In the genomic region with DNA sequence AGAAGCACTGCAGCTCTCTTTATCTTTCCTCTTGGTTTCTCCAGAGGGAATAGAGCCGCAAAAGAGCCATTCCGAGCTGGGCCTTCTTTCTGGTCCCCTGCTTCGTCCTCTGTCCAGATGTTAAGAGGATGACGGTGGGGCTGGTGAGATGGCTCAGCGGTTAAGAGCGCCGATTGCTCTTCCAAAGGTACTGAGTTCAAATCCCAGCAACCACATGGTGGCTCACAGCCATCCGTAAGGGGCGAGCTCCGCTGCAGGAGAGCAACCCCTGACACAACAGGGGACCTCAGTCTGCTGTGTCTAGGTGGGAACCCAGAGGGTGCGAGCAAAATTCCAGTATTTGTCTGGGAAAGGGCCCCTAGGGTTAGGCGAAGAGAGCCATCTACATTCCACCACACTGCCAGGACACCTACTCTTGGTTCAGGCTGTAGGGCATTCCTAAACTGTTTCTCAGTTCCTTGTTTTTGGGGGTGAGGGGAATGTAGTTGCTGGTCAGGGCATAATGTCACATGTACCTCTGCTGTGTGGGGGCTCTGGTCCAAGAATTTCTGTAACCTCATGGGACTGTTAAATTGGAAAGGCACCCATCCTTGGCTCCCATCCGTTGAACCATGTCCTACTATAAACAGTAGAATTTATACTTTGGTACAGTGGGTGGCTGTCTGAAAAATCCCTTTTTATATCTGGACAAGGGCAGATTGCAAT, we compare ENCODE assay signal across 7 mouse cellular contexts. TPM values are rescaled to one million over a fixed set of nuclear protein-coding genes. Genes with fewer than 3 reads are reported as not detected.
DNase-seq lines count a peak whose midpoint lies in the region; ATAC-seq and TF ChIP-seq lines count a peak whose summit lies in the region.

No protein-coding gene starts in this region.

- intact Hi-C loops in left cerebral cortex, postnatal 10 days (cut with DNase I): no loop called here

- H3K27ac ChIP-seq in lung, postnatal 0 days (ENCODE audit: low read length): peak overlapping the region; percentile 96
- H3K27ac ChIP-seq in forebrain, embryonic 11.5 days (ENCODE audit: low read depth, low read length): peak overlapping the region; percentile 96
- H3K27ac ChIP-seq in limb, embryonic 11.5 days (replicated peaks; ENCODE audit: low read depth, low read length): peak overlapping the region; percentile 93
- peak overlapping the region; percentile 88 for H3K27ac ChIP-seq in stomach, embryonic 14.5 days (ENCODE audit: low read length)

- TF ChIP-seq EP300 in lung, postnatal 0 days (IDR thresholded peaks at IDR 0.05): no peak

- no peak for DNase-seq in lung, postnatal 0 days (ENCODE audit: low spot score)
- no peak for DNase-seq in lung, postnatal 4 days
- DNase-seq in forebrain, embryonic 11.5 days (ENCODE audit: low spot score): no peak
- DNase-seq in limb, embryonic 11.5 days (ENCODE audit: low spot score): no peak
- DNase-seq in left cerebral cortex, postnatal 10 days (ENCODE audit: extremely low spot score in 1 of 2, low spot score in 2 of 2): no peak

- peak overlapping the region; percentile 54 for H3K4me3 ChIP-seq in lung, postnatal 0 days (ENCODE audit: low read depth, low read length)
- peak overlapping the region; percentile 47 for H3K4me3 ChIP-seq in forebrain, embryonic 11.5 days (ENCODE audit: low read depth, low read length)
- peak overlapping the region; percentile 48 for H3K4me3 ChIP-seq in limb, embryonic 11.5 days (ENCODE audit: low read depth, low read length)
- H3K4me3 ChIP-seq in stomach, embryonic 14.5 days (ENCODE audit: low read depth, low read length): peak overlapping the region; percentile 50

- WGBS in lung, postnatal 0 days: 70% methylated on average over 13 of the region's 13 CpGs
- 70% methylated on average over 13 of the region's 13 CpGs for WGBS in forebrain, embryonic 11.5 days
- 64% methylated on average over 13 of the region's 13 CpGs for WGBS in limb, embryonic 11.5 days
- 70% methylated on average over 13 of the region's 13 CpGs for WGBS in stomach, embryonic 14.5 days

- peak overlapping the region; percentile 52 for H3K4me2 ChIP-seq in lung, postnatal 0 days (replicated peaks; ENCODE audit: low read depth, low read length)
- peak overlapping the region; percentile 52 for H3K4me2 ChIP-seq in forebrain, embryonic 11.5 days (ENCODE audit: low read depth, low read length, severe bottlenecking)
- H3K4me2 ChIP-seq in limb, embryonic 11.5 days (ENCODE audit: low read depth, severe bottlenecking): peak overlapping the region; percentile 50
- peak overlapping the region; percentile 42 for H3K4me2 ChIP-seq in stomach, embryonic 14.5 days (replicated peaks; ENCODE audit: low read depth, low read length)

- H3K9ac ChIP-seq in lung, postnatal 0 days (replicated peaks; ENCODE audit: low read depth): peak overlapping the region; percentile 43; the same call in 1 of the 2 replicates
- H3K9ac ChIP-seq in forebrain, embryonic 11.5 days (ENCODE audit: low read length): peak overlapping the region; percentile 78
- peak overlapping the region; percentile 64 for H3K9ac ChIP-seq in limb, embryonic 11.5 days (ENCODE audit: low read length)
- peak overlapping the region; percentile 41; the same call in 1 of the 2 replicates for H3K9ac ChIP-seq in stomach, embryonic 14.5 days (replicated peaks; ENCODE audit: low read depth, low read length)

- no peak for TF ChIP-seq CTCF in lung, postnatal 0 days (IDR thresholded peaks at IDR 0.05)

- no peaks in the 10 kb centered on the region for H3K9me3 ChIP-seq in lung, postnatal 0 days (ENCODE audit: low read length)
- no peaks in the 10 kb centered on the region for H3K9me3 ChIP-seq in forebrain, embryonic 11.5 days (ENCODE audit: control insufficient read depth, low read length)
- H3K9me3 ChIP-seq in limb, embryonic 11.5 days (ENCODE audit: control insufficient read depth, low read length): no peaks in the 10 kb centered on the region
- H3K9me3 ChIP-seq in stomach, embryonic 14.5 days (ENCODE audit: control insufficient read depth, low read depth, low read length): no peaks in the 10 kb centered on the region

- peaks cover 12% of the 10 kb centered on the region; the same call in 1 of the 2 replicates for H3K4me1 ChIP-seq in lung, postnatal 0 days (ENCODE audit: insufficient read depth, low read depth, low read length)
- peaks cover 10% of the 10 kb centered on the region; the same call in 1 of the 2 replicates for H3K4me1 ChIP-seq in forebrain, embryonic 11.5 days (replicated peaks; ENCODE audit: control insufficient read depth, insufficient read depth, low read length)
- H3K4me1 ChIP-seq in limb, embryonic 11.5 days (ENCODE audit: control insufficient read depth, insufficient read depth, low read length): peaks cover 3% of the 10 kb centered on the region; the same call in 1 of the 2 replicates
- H3K4me1 ChIP-seq in stomach, embryonic 14.5 days (ENCODE audit: control insufficient read depth, insufficient read depth, low read length): peaks cover 13% of the 10 kb centered on the region; the same call in 1 of the 2 replicates

- ATAC-seq in lung, postnatal 0 days: no peak
- peak; percentile 42 for ATAC-seq in forebrain, embryonic 11.5 days (replicated peaks; ENCODE audit: low FRiP score)
- 0 out of 2 replicates have a peak, but pooled peaks have one; percentile 5 for ATAC-seq in limb, embryonic 11.5 days (ENCODE audit: insufficient number of reproducible peaks, low FRiP score, low TSS enrichment, low read depth)
- peak; percentile 1; the same call in 1 of the 2 replicates for ATAC-seq in stomach, embryonic 14.5 days (ENCODE audit: insufficient number of reproducible peaks, insufficient read depth, low FRiP score, low read depth)
- ATAC-seq in CD4-positive, CD25-positive, alpha-beta regulatory T cell, adult 4 months: no peak

- peaks cover 15% of the 10 kb centered on the region; the same call in 1 of the 2 replicates for H3K36me3 ChIP-seq in lung, postnatal 0 days (ENCODE audit: insufficient read depth, low read length)
- H3K36me3 ChIP-seq in forebrain, embryonic 11.5 days (ENCODE audit: control insufficient read depth, insufficient read depth, low read length): peaks cover 23% of the 10 kb centered on the region
- peaks cover 21% of the 10 kb centered on the region; the same call in 1 of the 2 replicates for H3K36me3 ChIP-seq in limb, embryonic 11.5 days (ENCODE audit: control insufficient read depth, insufficient read depth, low read length)
- peaks cover 38% of the 10 kb centered on the region for H3K36me3 ChIP-seq in stomach, embryonic 14.5 days (ENCODE audit: control insufficient read depth, insufficient read depth, low read length)

- no peaks in the 10 kb centered on the region for H3K27me3 ChIP-seq in lung, postnatal 0 days (replicated peaks; ENCODE audit: insufficient read depth, low read length)
- no peaks in the 10 kb centered on the region for H3K27me3 ChIP-seq in forebrain, embryonic 11.5 days (ENCODE audit: control insufficient read depth, insufficient read depth, low read length)
- H3K27me3 ChIP-seq in limb, embryonic 11.5 days (ENCODE audit: control insufficient read depth, insufficient read depth, low read length): no peaks in the 10 kb centered on the region
- H3K27me3 ChIP-seq in stomach, embryonic 14.5 days (ENCODE audit: control insufficient read depth, insufficient read depth, low read length): no peaks in the 10 kb centered on the region

RNA-seq across cellular contexts. Expression of a gene that starts 0.7 kb away (rescaled TPM):
- polyA plus RNA-seq in lung, postnatal 0 days (2015; fragmentation: Nextera tagmentation; extraction: Ambion mirVana): 57.3 and 61.3 TPM in 2 replicates
- polyA plus RNA-seq in forebrain, embryonic 11.5 days (2014; fragmentation: Nextera tagmentation; extraction: Ambion mirVana): 39.0 TPM in 2 replicates
- polyA plus RNA-seq in limb, embryonic 11.5 days (2014; fragmentation: Nextera tagmentation; extraction: Ambion mirVana): 21.0 and 41.0 TPM in 2 replicates
- 49.9 and 50.2 TPM in 2 replicates for polyA plus RNA-seq in stomach, embryonic 14.5 days (2014; fragmentation: Nextera tagmentation; extraction: Ambion mirVana)
- 10 to 100 TPM; 87.3 to 95.6 TPM for total RNA-seq in left cerebral cortex, postnatal 10 days (2021)
- polyA plus RNA-seq in CD4-positive, CD25-positive, alpha-beta regulatory T cell, adult 4 months (2017; shearing (Covaris generic)): 10 to 100 TPM; 34.8 to 85.1 TPM

RNA-seq across cellular contexts. Expression of a gene that starts 2.8 kb away (rescaled TPM):
- 41.9 and 43.6 TPM in 2 replicates for polyA plus RNA-seq in lung, postnatal 0 days (2015; fragmentation: Nextera tagmentation; extraction: Ambion mirVana)
- 6.3 and 6.4 TPM in 2 replicates for polyA plus RNA-seq in forebrain, embryonic 11.5 days (2014; fragmentation: Nextera tagmentation; extraction: Ambion mirVana)
- 3.4 and 4.5 TPM in 2 replicates for polyA plus RNA-seq in limb, embryonic 11.5 days (2014; fragmentation: Nextera tagmentation; extraction: Ambion mirVana)
- 12.5 and 16.4 TPM in 2 replicates for polyA plus RNA-seq in stomach, embryonic 14.5 days (2014; fragmentation: Nextera tagmentation; extraction: Ambion mirVana)
- 10 to 100 TPM; 11.6 to 12.2 TPM for total RNA-seq in left cerebral cortex, postnatal 10 days (2021)
- 1 to 10 TPM; 3.0 to 5.8 TPM for polyA plus RNA-seq in CD4-positive, CD25-positive, alpha-beta regulatory T cell, adult 4 months (2017; shearing (Covaris generic))

RNA-seq across cellular contexts. Expression of a gene that starts 8.0 kb away (rescaled TPM):
- 0.14 and 0.17 TPM in 2 replicates for polyA plus RNA-seq in lung, postnatal 0 days (2015; fragmentation: Nextera tagmentation; extraction: Ambion mirVana)
- polyA plus RNA-seq in forebrain, embryonic 11.5 days (2014; fragmentation: Nextera tagmentation; extraction: Ambion mirVana): not detected in 2 replicates
- 0.17 TPM in 1 of 2 replicates, not detected in the other for polyA plus RNA-seq in limb, embryonic 11.5 days (2014; fragmentation: Nextera tagmentation; extraction: Ambion mirVana)
- polyA plus RNA-seq in stomach, embryonic 14.5 days (2014; fragmentation: Nextera tagmentation; extraction: Ambion mirVana): 4.1 and 4.7 TPM in 2 replicates
- total RNA-seq in left cerebral cortex, postnatal 10 days (2021): not detected
- polyA plus RNA-seq in CD4-positive, CD25-positive, alpha-beta regulatory T cell, adult 4 months (2017; shearing (Covaris generic)): under 1 TPM in 1 of 2 experiments, not detected in 1; 0.81 TPM

RNA-seq across cellular contexts. Expression of a gene that starts 9.1 kb away (rescaled TPM):
- 283 and 286 TPM in 2 replicates for polyA plus RNA-seq in lung, postnatal 0 days (2015; fragmentation: Nextera tagmentation; extraction: Ambion mirVana)
- polyA plus RNA-seq in forebrain, embryonic 11.5 days (2014; fragmentation: Nextera tagmentation; extraction: Ambion mirVana): 827 and 855 TPM in 2 replicates
- 759 and 892 TPM in 2 replicates for polyA plus RNA-seq in limb, embryonic 11.5 days (2014; fragmentation: Nextera tagmentation; extraction: Ambion mirVana)
- 654 and 666 TPM in 2 replicates for polyA plus RNA-seq in stomach, embryonic 14.5 days (2014; fragmentation: Nextera tagmentation; extraction: Ambion mirVana)
- 100 to 1,000 TPM; 455 to 466 TPM for total RNA-seq in left cerebral cortex, postnatal 10 days (2021)
- polyA plus RNA-seq in CD4-positive, CD25-positive, alpha-beta regulatory T cell, adult 4 months (2017; shearing (Covaris generic)): 100 to 1,000 TPM; 166 to 236 TPM

RNA-seq across cellular contexts. Expression of a gene that starts 18.8 kb away (rescaled TPM):
- polyA plus RNA-seq in lung, postnatal 0 days (2015; fragmentation: Nextera tagmentation; extraction: Ambion mirVana): 36.0 and 37.8 TPM in 2 replicates
- 110 and 117 TPM in 2 replicates for polyA plus RNA-seq in forebrain, embryonic 11.5 days (2014; fragmentation: Nextera tagmentation; extraction: Ambion mirVana)
- 125 and 127 TPM in 2 replicates for polyA plus RNA-seq in limb, embryonic 11.5 days (2014; fragmentation: Nextera tagmentation; extraction: Ambion mirVana)
- polyA plus RNA-seq in stomach, embryonic 14.5 days (2014; fragmentation: Nextera tagmentation; extraction: Ambion mirVana): 88.1 and 102 TPM in 2 replicates
- total RNA-seq in left cerebral cortex, postnatal 10 days (2021): 100 to 1,000 TPM in 1 of 2 experiments, 10 to 100 TPM in 1; 96.9 to 103 TPM
- 10 to 100 TPM; 31.6 to 47.4 TPM for polyA plus RNA-seq in CD4-positive, CD25-positive, alpha-beta regulatory T cell, adult 4 months (2017; shearing (Covaris generic))

Comparison
In these comparisons a context has a peak if more than half of its experiments do, and no peak if none do; other contexts are left out.
1. ATAC-seq: peak in forebrain, embryonic 11.5 days (single experiment), limb, embryonic 11.5 days (single experiment) and stomach, embryonic 14.5 days (single experiment); none in lung, postnatal 0 days (single experiment) and CD4-positive, CD25-positive, alpha-beta regulatory T cell, adult 4 months (single experiment).
2. Peak in every context shown above with its lines, with median percentiles within 50 percentile points of each other: H3K27ac ChIP-seq, H3K4me2 ChIP-seq, H3K4me3 ChIP-seq and H3K9ac ChIP-seq.